Mouse (Mus musculus) midbrain, embryonic 16.5 days (tissue): ENCODE data around the gene Sdhb. TPM values are rescaled to one million over a fixed set of nuclear protein-coding genes. Genes with fewer than 3 reads are reported as not detected.

ENCODE experiments used
- ATAC-seq: fragments of 200-750 bp; cut with Nextera tagmentation; 2 replicates; pipeline ENCODE4 v1.8.0; 2017; ENCODE audit warnings: moderate TSS enrichment
- H3K27ac ChIP-seq: fragments of 300-500 bp; sonication (generic); 2 replicates; pipeline ENCODE4 v1.5.1; 2014; ENCODE audit warnings: mild to moderate bottlenecking, low read length, mixed read lengths
- H3K27me3 ChIP-seq: fragments of 300-500 bp; sonication (generic); 2 replicates; pipeline ENCODE4 v1.6.1; 2014; ENCODE audit warnings: low read depth, low read length, mixed read lengths; ENCODE audit not compliant: control insufficient read depth, insufficient read depth
- H3K36me3 ChIP-seq: fragments of 300-500 bp; sonication (generic); 2 replicates; pipeline ENCODE4 v1.6.1; 2014; ENCODE audit warnings: mild to moderate bottlenecking, low read length, moderate library complexity, mixed read lengths; ENCODE audit not compliant: control insufficient read depth, insufficient read depth
- H3K4me1 ChIP-seq: fragments of 300-500 bp; sonication (generic); 2 replicates; pipeline ENCODE4 v1.6.1; 2014; ENCODE audit warnings: mild to moderate bottlenecking, low read length, mixed read lengths; ENCODE audit not compliant: control insufficient read depth, insufficient read depth
- H3K4me2 ChIP-seq: fragments of 300-500 bp; sonication (generic); 2 replicates; pipeline ENCODE4 v1.6.1; 2014; ENCODE audit warnings: mild to moderate bottlenecking, low read length, mixed read lengths
- H3K4me3 ChIP-seq: fragments of 300-500 bp; sonication (generic); 2 replicates; pipeline ENCODE4 v1.5.1; 2014; ENCODE audit warnings: low read depth, mild to moderate bottlenecking, low read length, moderate library complexity, mixed read lengths
- H3K9ac ChIP-seq: fragments of 300-500 bp; sonication (generic); 2 replicates; pipeline ENCODE4 v1.6.1; 2014; ENCODE audit warnings: low read depth, low read length, mixed read lengths
- H3K9me3 ChIP-seq: fragments of 300-500 bp; sonication (generic); replicated peaks from 2 replicates; pipeline ENCODE4 v1.6.1; 2014; ENCODE audit warnings: mild to moderate bottlenecking, low read length, mixed read lengths; ENCODE audit not compliant: control insufficient read depth, poor library complexity, severe bottlenecking
- WGBS: fragments of 180-500 bp; shearing (Covaris S2); extraction: QIAGEN DNeasy Blood & Tissue Kit; methylation state at CpG from one replicate; pipeline ENCODE4 v1.1.7; 2014; 5-methylcytosine and 5-hydroxymethylcytosine counted together
- polyA plus RNA-seq: library from polyadenylated mRNA; unstranded; fragments of >200 nt; fragmentation: Nextera tagmentation; extraction: Ambion mirVana; gene quantifications from 2 replicates; pipeline ENCODE4 v1.2.1, GENCODE M21; 2015

Sdhb gene
- polyA plus RNA-seq = 446 and 455 TPM in 2 replicates

- no peaks in the 10 kb centered on the region for H3K27me3 ChIP-seq
- no peaks in the 10 kb centered on the region for H3K36me3 ChIP-seq
- H3K4me3 ChIP-seq = peak within 1 kb of the TSS; percentile 89
- peak within 1 kb of the TSS; percentile 93 for H3K27ac ChIP-seq
- H3K4me1 ChIP-seq = peaks cover 22% of the 10 kb centered on the region
- no peaks in the 10 kb centered on the region for H3K9me3 ChIP-seq
- WGBS = 2% methylated on average over 37 of the region's 37 CpGs
- peak; percentile 94 for ATAC-seq
- peak within 1 kb of the TSS; percentile 84 for H3K4me2 ChIP-seq
- peak within 1 kb of the TSS; percentile 98 for H3K9ac ChIP-seq
Observed at GRCm38 (mm10) chr4:140960781-140961466, at the start of gene Sdhb. TSS of gene Sdhb (plus strand) at chr4:140961203.

- Histone ChIP-seq H3K9me3 (no peaks in the 10 kb centered on the region), H3K4me2 (no peak overlapping the region), H3K4me3 (no peak overlapping the region), H3K27me3 (peaks cover 8% of the 10 kb centered on the region), H3K27ac (no peak overlapping the region), H3K9ac (no peak overlapping the region), H3K4me1 (peaks cover 2% of the 10 kb centered on the region; the same call in 1 of the 2 replicates), H3K36me3 (no peaks in the 10 kb centered on the region)
- 92% methylated on average over 9 of the region's 9 CpGs for WGBS
- ATAC-seq = no peak
Observed at GRCm38 (mm10) chr4:140911416-140911815, 49.6 kb upstream of the Sdhb start.

- H3K9me3 ChIP-seq = no peaks in the 10 kb centered on the region
- no peaks in the 10 kb centered on the region for H3K36me3 ChIP-seq
- peaks cover 3% of the 10 kb centered on the region for H3K27me3 ChIP-seq
- no peak overlapping the region for H3K9ac ChIP-seq
- H3K4me1 ChIP-seq = no peaks in the 10 kb centered on the region
- WGBS = 91% methylated on average over 10 of the region's 10 CpGs
- no peak overlapping the region for H3K4me2 ChIP-seq
- no peak overlapping the region for H3K4me3 ChIP-seq
- no peak overlapping the region for H3K27ac ChIP-seq
- ATAC-seq = no peak
Observed at GRCm38 (mm10) chr4:140912271-140912833, 48.7 kb upstream of the Sdhb start.

DNA sequence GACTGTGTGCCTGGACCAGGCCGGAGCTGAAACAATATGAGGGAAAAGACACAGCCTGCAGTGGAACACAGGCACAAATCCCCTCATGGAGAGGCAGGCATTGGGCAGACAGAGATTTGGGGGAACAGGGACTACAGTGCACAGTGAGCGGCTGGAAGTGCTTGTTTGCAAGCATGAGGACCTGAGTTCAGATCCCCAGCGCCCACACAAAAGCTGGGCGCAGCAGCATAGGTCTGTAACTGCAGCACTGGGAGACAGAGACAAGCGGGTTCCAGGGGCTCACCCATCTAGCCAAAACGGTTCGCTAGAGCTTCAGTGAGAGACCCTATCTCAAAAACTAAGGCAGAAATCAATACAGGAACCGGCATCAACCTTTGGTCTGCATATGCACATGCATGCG is 47.4 kb upstream of the Sdhb start:
- WGBS = 92% methylated on average over 9 of the region's 9 CpGs
- H3K36me3 ChIP-seq = no peaks in the 10 kb centered on the region
- H3K4me3 ChIP-seq = no peak overlapping the region
- H3K9me3 ChIP-seq = no peaks in the 10 kb centered on the region
- no peak overlapping the region for H3K4me2 ChIP-seq
- H3K27ac ChIP-seq = no peak overlapping the region
- ATAC-seq = no peak
- H3K9ac ChIP-seq = no peak overlapping the region
- H3K4me1 ChIP-seq = no peaks in the 10 kb centered on the region
- no peaks in the 10 kb centered on the region; the same call in 1 of the 2 replicates for H3K27me3 ChIP-seq

GRCm38 (mm10) chr4:140914731-140915131 is 46.3 kb upstream of the Sdhb start:
- no peak for ATAC-seq

DNA sequence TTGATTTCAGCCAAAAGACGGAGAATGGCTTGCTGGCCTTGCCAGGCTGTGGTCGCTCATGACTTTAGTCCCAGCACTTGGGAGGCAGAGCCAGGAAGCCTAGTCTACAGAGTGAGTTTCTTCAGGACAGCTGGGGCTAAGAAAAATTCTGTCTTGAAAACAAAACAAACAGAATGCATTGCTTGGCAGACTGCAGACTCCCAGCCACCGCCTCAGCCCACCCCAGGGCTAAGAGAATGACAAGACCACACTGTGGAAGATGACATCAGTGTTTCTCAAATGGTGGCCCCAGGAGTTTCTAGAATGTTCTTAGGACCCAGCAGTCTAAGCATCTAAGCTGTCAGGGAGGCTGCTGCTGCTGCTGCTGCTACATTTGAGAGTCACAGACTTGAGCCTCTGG is 45.8 kb upstream of the Sdhb start:
- 69% methylated on average over 3 of the region's 3 CpGs for WGBS
- H3K4me2 ChIP-seq = no peak overlapping the region
- H3K27ac ChIP-seq = no peak overlapping the region
- H3K4me3 ChIP-seq = no peak overlapping the region
- no peaks in the 10 kb centered on the region for H3K36me3 ChIP-seq
- H3K9me3 ChIP-seq = no peaks in the 10 kb centered on the region
- no peaks in the 10 kb centered on the region for H3K4me1 ChIP-seq
- no peak overlapping the region for H3K9ac ChIP-seq
- no peak for ATAC-seq
- H3K27me3 ChIP-seq = no peaks in the 10 kb centered on the region

More at GRCm38 (mm10) chr4:140914731-140915131, 46.3 kb upstream of the Sdhb start:
- H3K36me3 ChIP-seq = no peaks in the 10 kb centered on the region
- no peak overlapping the region for H3K9ac ChIP-seq
- no peaks in the 10 kb centered on the region for H3K9me3 ChIP-seq
- H3K4me1 ChIP-seq = no peaks in the 10 kb centered on the region
- no peak overlapping the region for H3K27ac ChIP-seq
- no peak overlapping the region for H3K4me2 ChIP-seq
- no peak overlapping the region for H3K4me3 ChIP-seq
- WGBS = 47% methylated on average over 6 of the region's 6 CpGs
- no peaks in the 10 kb centered on the region for H3K27me3 ChIP-seq

DNA sequence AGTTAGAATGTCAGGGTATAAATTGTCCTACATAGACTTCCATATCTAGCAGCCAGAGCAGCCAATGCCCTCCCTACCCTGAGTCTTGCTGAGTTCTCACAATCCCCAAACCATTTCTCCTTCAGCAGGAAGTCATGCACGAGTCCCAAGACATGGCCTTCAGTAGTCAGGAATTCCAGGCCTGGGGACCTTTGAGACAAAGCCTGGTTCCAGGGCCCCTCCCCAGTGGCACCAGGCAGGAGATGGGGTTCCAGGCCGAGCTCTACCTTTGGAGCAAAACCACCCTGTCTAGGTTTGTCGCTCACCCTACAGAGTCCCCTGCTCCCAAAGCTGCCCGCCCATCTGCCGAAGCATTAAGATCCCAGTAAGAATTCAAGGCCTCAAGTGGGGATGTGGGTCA is 44.7 kb upstream of the Sdhb start:
- Histone ChIP-seq H3K27ac (no peak overlapping the region), H3K9ac (no peak overlapping the region), H3K9me3 (no peaks in the 10 kb centered on the region), H3K36me3 (no peaks in the 10 kb centered on the region), H3K27me3 (no peaks in the 10 kb centered on the region), H3K4me1 (no peaks in the 10 kb centered on the region), H3K4me2 (no peak overlapping the region), H3K4me3 (no peak overlapping the region)
- 88% methylated on average over 5 of the region's 5 CpGs for WGBS
- no peak for ATAC-seq

GRCm38 (mm10) chr4:140917451-140917850 is 43.6 kb upstream of the Sdhb start:
- H3K9ac ChIP-seq = no peak overlapping the region
- no peak for ATAC-seq
- H3K4me3 ChIP-seq = no peak overlapping the region
- H3K27me3 ChIP-seq = no peaks in the 10 kb centered on the region
- H3K4me1 ChIP-seq = no peaks in the 10 kb centered on the region
- no peak overlapping the region for H3K27ac ChIP-seq
- 92% methylated on average over 9 of the region's 9 CpGs for WGBS
- no peaks in the 10 kb centered on the region for H3K9me3 ChIP-seq
- no peaks in the 10 kb centered on the region for H3K36me3 ChIP-seq
- H3K4me2 ChIP-seq = no peak overlapping the region

DNA sequence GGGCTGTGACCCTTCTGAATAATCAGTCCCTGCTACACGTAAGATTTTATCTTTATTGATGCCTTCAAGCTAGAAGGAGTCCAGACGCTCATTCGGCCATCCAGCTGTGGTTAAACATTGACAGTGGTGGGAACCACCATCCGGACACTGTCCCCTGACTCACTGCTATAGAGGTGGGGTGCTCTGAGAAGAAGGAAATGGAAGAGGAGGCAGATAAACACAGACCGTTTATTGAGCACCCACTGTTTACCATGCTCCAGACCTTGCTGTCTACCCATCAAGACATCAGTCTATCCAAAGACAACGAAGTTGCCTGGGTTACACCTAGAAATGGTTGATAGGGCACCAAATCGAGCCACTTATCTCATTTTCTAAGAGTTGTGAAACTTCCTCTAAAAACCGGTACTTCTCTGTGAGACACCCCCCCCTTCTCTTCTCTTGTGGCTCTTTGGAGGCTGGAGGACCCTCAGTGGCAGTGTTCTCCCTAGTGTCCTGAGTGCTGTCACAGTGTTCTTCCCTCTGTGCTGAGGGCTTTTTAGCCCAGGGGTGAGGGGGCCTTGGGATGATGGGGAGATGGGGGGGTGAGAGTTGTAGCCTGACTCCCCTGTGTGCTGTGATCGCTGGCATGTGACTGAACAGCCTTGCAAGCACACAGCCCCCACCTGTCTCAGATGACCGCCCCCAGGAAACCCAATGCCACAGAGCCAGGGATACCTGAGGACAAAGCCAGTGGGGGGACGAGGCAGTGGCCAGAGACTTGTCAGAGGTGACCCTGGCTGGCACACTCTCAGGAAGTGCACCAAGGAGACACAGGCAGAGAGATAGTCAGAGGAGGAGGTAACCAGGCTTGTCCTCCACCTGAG is 40.8 kb upstream of the Sdhb start:
- Histone ChIP-seq H3K27ac (no peak overlapping the region), H3K9ac (no peak overlapping the region), H3K27me3 (no peaks in the 10 kb centered on the region), H3K4me2 (no peak overlapping the region), H3K4me3 (no peak overlapping the region), H3K36me3 (no peaks in the 10 kb centered on the region), H3K4me1 (no peaks in the 10 kb centered on the region), H3K9me3 (no peaks in the 10 kb centered on the region)
- WGBS = 78% methylated on average over 11 of the region's 11 CpGs
- ATAC-seq = no peak
